Mouse (Mus musculus): ENCODE measurements at regions not wholly inside any gene's neighbourhood (a gene's known extent, or its start where the extent isn't known, plus 50 kb on each side); places are given as distances from the start of the nearest gene placed in this dataset.

- TF ChIP-seq CTCF (IDR thresholded peaks at IDR 0.05; ENCODE audit: low read depth) (no peak), EP300 (optimal IDR thresholded peaks at IDR 0.05) (no peak)
Observed at GRCm38 (mm10) chr1:30716346-30716745, 157.4 kb downstream of the Phf3 start.
